Mouse (Mus musculus) embryo, embryonic 11.5 days (tissue): ENCODE results near the gene Rbks.

Experiments
- DNase-seq: peaks from one replicate; pipeline ENCODE4 v3.0.0-alpha.2; 2012; ENCODE audit warnings: low read depth, low spot score

Rbks gene

GRCm38 (mm10) chr5:31696971-31697643 lies at the start of gene Rbks:
Gene Rbks (minus strand): TSS chr5:31697627.
- DNase-seq = no peak

GRCm38 (mm10) chr5:31742521-31743031 lies 45.1 kb upstream of the Rbks start:
- no peak for DNase-seq

GRCm38 (mm10) chr5:31741931-31742330 lies 44.5 kb upstream of the Rbks start:
- no peak for DNase-seq

GRCm38 (mm10) chr5:31732644-31733338 lies 35.4 kb upstream of the Rbks start:
- no peak for DNase-seq

GRCm38 (mm10) chr5:31727456-31727855 lies 30.0 kb upstream of the Rbks start:
- DNase-seq = no peak

- no peak for DNase-seq
Observed at GRCm38 (mm10) chr5:31725885-31726284, 28.5 kb upstream of the Rbks start.

- no peak for DNase-seq
Observed at GRCm38 (mm10) chr5:31724519-31724918, 27.1 kb upstream of the Rbks start.

GRCm38 (mm10) chr5:31715486-31716150 lies 18.2 kb upstream of the Rbks start:
- no peak for DNase-seq

- DNase-seq = no peak
Observed at GRCm38 (mm10) chr5:31713841-31714264, 16.4 kb upstream of the Rbks start.

- no peak for DNase-seq
Observed at GRCm38 (mm10) chr5:31713280-31713711, 15.9 kb upstream of the Rbks start.

GRCm38 (mm10) chr5:31709389-31709788 lies 12.0 kb upstream of the Rbks start:
- no peak for DNase-seq

- DNase-seq = no peak
Observed at GRCm38 (mm10) chr5:31706826-31707225, 9.4 kb upstream of the Rbks start.

GRCm38 (mm10) chr5:31704971-31705370 lies 7.5 kb upstream of the Rbks start:
- no peak for DNase-seq

GRCm38 (mm10) chr5:31699397-31699796 lies 2.0 kb upstream of the Rbks start:
- DNase-seq = no peak

GRCm38 (mm10) chr5:31698931-31699330 lies 1.5 kb upstream of the Rbks start:
- DNase-seq = no peak

GRCm38 (mm10) chr5:31698297-31698726 lies 885 bp upstream of the Rbks start:
- DNase-seq = peak; percentile 67

- DNase-seq = peak; percentile 86
Observed at GRCm38 (mm10) chr5:31697644-31698296, 343 bp upstream of the Rbks start, which contains the start of gene Babam2. Gene Babam2 (plus strand): TSS chr5:31697684.

- DNase-seq = no peak
Observed at GRCm38 (mm10) chr5:31693191-31693590, 4.2 kb downstream of the Rbks start.

GRCm38 (mm10) chr5:31687972-31688371 lies 9.5 kb downstream of the Rbks start:
- no peak for DNase-seq

GRCm38 (mm10) chr5:31686040-31686439 lies 11.4 kb downstream of the Rbks start:
- DNase-seq = no peak

GRCm38 (mm10) chr5:31682305-31682704 lies 15.1 kb downstream of the Rbks start:
- no peak for DNase-seq

GRCm38 (mm10) chr5:31680183-31680582 lies 17.2 kb downstream of the Rbks start:
- no peak for DNase-seq
